Mouse (Mus musculus) liver, postnatal 0 days (tissue): ENCODE data around the gene Pax7.

ENCODE experiments used
- CTCF ChIP-seq: sonication (generic); IDR thresholded peaks from 2 replicates; pipeline ENCODE4 v1.5.1; 2016; ENCODE audit warnings: antibody characterized with exemption, low read depth
- EP300 ChIP-seq: IDR thresholded peaks from 2 replicates; pipeline ENCODE4 v1.6.1; 2016; ENCODE audit warnings: antibody characterized with exemption, low read depth, mild to moderate bottlenecking

DNA sequence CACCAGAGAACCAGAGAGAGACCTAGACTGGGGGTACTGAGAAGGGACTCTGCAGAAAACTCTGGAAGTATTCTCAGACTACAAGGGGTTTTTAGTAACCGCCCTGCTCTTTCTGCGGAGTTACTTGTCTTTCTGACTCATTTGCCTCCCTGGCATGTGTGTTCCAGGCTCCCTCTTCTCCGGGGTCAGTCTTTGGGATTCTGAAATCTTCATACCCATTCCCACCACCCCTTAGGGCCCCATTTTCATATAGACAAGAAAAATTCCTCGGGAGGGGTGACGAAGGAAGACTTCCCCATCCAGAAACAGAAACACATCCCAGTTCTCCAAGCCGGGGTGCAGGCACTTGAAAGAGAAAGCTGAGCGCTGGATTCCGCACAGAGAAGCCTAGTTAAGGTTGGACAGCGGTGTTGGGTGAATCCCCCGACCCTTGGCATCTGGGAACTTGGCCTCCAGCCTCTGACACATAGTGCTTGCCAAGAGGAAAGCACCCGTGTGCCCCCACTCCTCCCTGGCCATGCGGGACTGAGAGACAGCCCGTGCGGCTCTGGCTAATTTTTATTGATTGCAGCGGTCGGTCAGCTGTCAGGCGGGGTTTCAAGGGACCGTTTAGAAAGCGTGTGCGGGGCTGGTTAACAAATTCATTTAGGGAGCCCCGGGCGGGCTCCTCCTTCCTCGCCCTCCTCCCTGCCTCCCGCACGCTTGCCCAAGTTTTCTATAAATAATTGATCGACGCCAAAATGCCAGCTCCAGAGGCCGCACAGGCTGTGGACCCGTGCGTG, 5.6 kb downstream of the Pax7 start:
- TF ChIP-seq EP300 (no peak), CTCF (no peak)
